8 mouse cellular contexts compared by ENCODE assay signal in the genomic region with DNA sequence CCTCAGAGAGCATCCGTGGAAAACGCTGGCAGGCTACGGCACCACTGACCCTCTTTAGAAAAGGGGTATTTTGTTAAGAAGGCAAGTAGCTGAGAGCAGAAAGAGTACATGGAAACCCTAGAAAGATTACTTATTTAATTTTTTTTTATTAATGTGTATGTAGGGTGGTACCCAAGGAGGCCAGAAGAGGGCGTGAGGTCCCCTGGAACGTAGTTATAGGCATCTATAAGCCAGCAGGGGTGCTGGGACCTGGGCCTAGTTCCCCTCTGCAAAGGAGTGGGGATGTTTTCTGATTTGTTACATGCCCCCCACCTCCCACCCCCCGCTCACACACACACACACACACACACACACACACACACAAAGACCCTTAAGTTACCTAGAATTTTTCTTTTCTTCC.
DNase-seq lines count a peak whose midpoint lies in the region; ATAC-seq and TF ChIP-seq lines count a peak whose summit lies in the region.

No protein-coding gene starts in this region.

- no peaks in the 10 kb centered on the region for H3K27me3 ChIP-seq in intestine, postnatal 0 days (replicated peaks; ENCODE audit: control insufficient read depth, insufficient read depth, low read length)
- H3K27me3 ChIP-seq in intestine, embryonic 16.5 days (replicated peaks; ENCODE audit: control insufficient read depth, insufficient read depth, low read length), result no peaks in the 10 kb centered on the region
- H3K27me3 ChIP-seq in limb, embryonic 10.5 days (ENCODE audit: low read depth, poor library complexity, severe bottlenecking), result no peaks in the 10 kb centered on the region

- H3K4me3 ChIP-seq in intestine, postnatal 0 days (ENCODE audit: low read depth, low read length), result no peak overlapping the region
- no peak overlapping the region for H3K4me3 ChIP-seq in intestine, embryonic 16.5 days (ENCODE audit: low read length)
- no peak overlapping the region for H3K4me3 ChIP-seq in limb, embryonic 10.5 days

- no peak overlapping the region for H3K9ac ChIP-seq in intestine, postnatal 0 days (ENCODE audit: low read depth, low read length)
- H3K9ac ChIP-seq in intestine, embryonic 16.5 days (ENCODE audit: low read depth, low read length), result no peak overlapping the region

- WGBS in intestine, postnatal 0 days, result 95% methylated on average over 6 of the region's 6 CpGs
- 91% methylated on average over 6 of the region's 6 CpGs for WGBS in intestine, embryonic 16.5 days
- WGBS in limb, embryonic 10.5 days, result 86% methylated on average over 6 of the region's 6 CpGs

- ATAC-seq in intestine, postnatal 0 days, result no peak
- no peak for ATAC-seq in intestine, embryonic 16.5 days

- H3K4me1 ChIP-seq in intestine, postnatal 0 days (replicated peaks; ENCODE audit: control insufficient read depth, insufficient read depth, low read length), result peaks cover 6% of the 10 kb centered on the region; the same call in 1 of the 2 replicates
- H3K4me1 ChIP-seq in intestine, embryonic 16.5 days (ENCODE audit: control insufficient read depth, insufficient read depth, low read length), result peaks cover 18% of the 10 kb centered on the region
- H3K4me1 ChIP-seq in limb, embryonic 10.5 days, result peaks cover 74% of the 10 kb centered on the region

- H3K9me3 ChIP-seq in intestine, postnatal 0 days (ENCODE audit: control insufficient read depth), result no peaks in the 10 kb centered on the region
- no peaks in the 10 kb centered on the region for H3K9me3 ChIP-seq in intestine, embryonic 16.5 days (ENCODE audit: control insufficient read depth, low read length)
- H3K9me3 ChIP-seq in limb, embryonic 10.5 days (replicated peaks), result no peaks in the 10 kb centered on the region

- 0 out of 2 replicates have a peak, but pooled peaks have one; percentile 30 for TF ChIP-seq CTCF in intestine, postnatal 0 days (IDR thresholded peaks at IDR 0.05; ENCODE audit: low read depth)

- peak; percentile 33 to 43 for DNase-seq in cerebellum, postnatal 10 days
- DNase-seq in cerebellum, adult 8-10 months, result no peak
- peak; percentile 11 for DNase-seq in 416B (ENCODE audit: low read depth)
- DNase-seq in limb, embryonic 10.5 days (ENCODE audit: low spot score), result no peak
- no peak for DNase-seq in frontal cortex, postnatal 14 days (ENCODE audit: low spot score in 2 of 2)
- DNase-seq in urinary bladder, postnatal 14 days (ENCODE audit: low spot score), result no peak

- H3K4me2 ChIP-seq in intestine, postnatal 0 days (replicated peaks; ENCODE audit: low read depth), result no peak overlapping the region
- H3K4me2 ChIP-seq in intestine, embryonic 16.5 days (ENCODE audit: low read depth, low read length), result no peak overlapping the region

- no peak overlapping the region for H3K27ac ChIP-seq in intestine, postnatal 0 days (ENCODE audit: low read depth, low read length)
- no peak overlapping the region for H3K27ac ChIP-seq in intestine, embryonic 16.5 days (ENCODE audit: low read length)
- H3K27ac ChIP-seq in limb, embryonic 10.5 days, result peak overlapping the region; percentile 61

- no peaks in the 10 kb centered on the region for H3K36me3 ChIP-seq in intestine, postnatal 0 days (ENCODE audit: control insufficient read depth, insufficient read depth)
- no peaks in the 10 kb centered on the region for H3K36me3 ChIP-seq in intestine, embryonic 16.5 days (ENCODE audit: control insufficient read depth, insufficient read depth, low read length)
- peaks cover 17% of the 10 kb centered on the region for H3K36me3 ChIP-seq in limb, embryonic 10.5 days

Comparison
In these comparisons a context has a peak if more than half of its experiments do, and no peak if none do; other contexts are left out.
1. DNase-seq: peak in cerebellum, postnatal 10 days (2 of 2) and 416B (single experiment); none in cerebellum, adult 8-10 months (single experiment), limb, embryonic 10.5 days (single experiment), frontal cortex, postnatal 14 days (0 of 2) and urinary bladder, postnatal 14 days (single experiment).